Mouse (Mus musculus) forebrain, postnatal 0 days (tissue): ENCODE measurements around the gene Tnfrsf21. TPM values are rescaled to one million over a fixed set of nuclear protein-coding genes. Genes with fewer than 3 reads are reported as not detected.

Experiments used
- ATAC-seq: fragments of 200-750 bp; cut with Nextera tagmentation; 2 replicates; pipeline ENCODE4 v1.8.0; 2017; ENCODE audit warnings: mild to moderate bottlenecking, moderate library complexity
- DNase-seq: peaks from one replicate; pipeline ENCODE4 v3.0.0-alpha.2; 2015
- H3K27ac ChIP-seq: fragments of 300-500 bp; sonication (generic); 2 replicates; pipeline ENCODE4 v1.5.1; 2014; ENCODE audit warnings: low read depth, mild to moderate bottlenecking, antibody characterized with exemption, low read length, moderate library complexity, mixed read lengths
- H3K27me3 ChIP-seq: fragments of 300-500 bp; sonication (generic); 2 replicates; pipeline ENCODE4 v1.6.1; 2014; ENCODE audit warnings: mild to moderate bottlenecking, low read length, mixed read lengths; ENCODE audit not compliant: insufficient read depth
- H3K36me3 ChIP-seq: fragments of 300-500 bp; sonication (generic); 2 replicates; pipeline ENCODE4 v1.6.1; 2014; ENCODE audit warnings: mild to moderate bottlenecking, moderate library complexity; ENCODE audit not compliant: insufficient read depth
- H3K4me1 ChIP-seq: fragments of 300-500 bp; sonication (generic); 2 replicates; pipeline ENCODE4 v1.6.1; 2014; ENCODE audit warnings: antibody characterized with exemption; ENCODE audit not compliant: insufficient read depth
- H3K4me2 ChIP-seq: fragments of 300-500 bp; sonication (generic); 2 replicates; pipeline ENCODE4 v1.6.1; 2014; ENCODE audit warnings: low read depth, mild to moderate bottlenecking, moderate library complexity
- H3K4me3 ChIP-seq: fragments of 300-500 bp; sonication (generic); 2 replicates; pipeline ENCODE4 v1.5.1; 2014; ENCODE audit warnings: low read depth, low read length, mixed read lengths
- H3K9ac ChIP-seq: fragments of 300-500 bp; sonication (generic); 2 replicates; pipeline ENCODE4 v1.6.1; 2014; ENCODE audit warnings: mild to moderate bottlenecking
- H3K9me3 ChIP-seq: fragments of 300-500 bp; sonication (generic); 2 replicates; pipeline ENCODE4 v1.6.1; 2016; ENCODE audit warnings: low read length
- CTCF ChIP-seq: sonication (generic); IDR thresholded peaks from 2 replicates; pipeline ENCODE4 v1.5.1; 2016; ENCODE audit warnings: antibody characterized with exemption, control low read depth, low read depth
- WGBS: fragments of 180-500 bp; shearing (Covaris S2); extraction: QIAGEN DNeasy Blood & Tissue Kit; methylation state at CpG from one replicate; pipeline ENCODE4 v1.1.7; 2014; 5-methylcytosine and 5-hydroxymethylcytosine counted together
- polyA plus RNA-seq: library from polyadenylated mRNA; unstranded; fragments of >200 nt; fragmentation: Nextera tagmentation; extraction: Ambion mirVana; gene quantifications from 2 replicates; pipeline ENCODE4 v1.2.1, GENCODE M21; 2015
- total RNA-seq: library from RNA; depleted of rRNA; stranded (reverse); fragments of >200 nt; gene quantifications from 2 replicates; pipeline ENCODE4 v1.2.3, GENCODE M21; 2014

Gene Tnfrsf21
- total and polyA plus RNA-seq, 2 experiments from 2014 or later = 71.4 to 73.7 TPM

DNA sequence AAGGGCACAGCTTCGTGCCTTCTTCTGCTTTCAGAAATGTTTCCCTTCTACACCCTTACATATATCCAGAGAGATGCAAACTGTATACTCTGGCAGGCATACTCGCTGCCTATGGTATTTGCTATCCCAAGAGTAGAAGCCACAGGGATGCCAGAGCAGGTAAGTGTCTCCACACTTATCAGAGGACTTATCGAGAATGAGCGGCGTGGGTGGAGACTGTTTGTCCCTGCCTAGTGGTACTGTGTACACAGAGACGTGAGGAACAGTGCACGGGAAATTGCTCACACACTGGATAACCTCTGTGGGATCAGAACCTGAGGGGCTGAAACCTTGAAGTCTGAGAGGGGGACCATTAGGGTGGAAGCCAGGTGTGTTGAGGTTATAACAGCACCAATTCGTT is 59.6 kb downstream of the Tnfrsf21 start:
- no peak for DNase-seq
- Histone ChIP-seq H3K9ac (no peak overlapping the region), H3K9me3 (no peaks in the 10 kb centered on the region), H3K4me2 (no peak overlapping the region), H3K27ac (no peak overlapping the region), H3K4me1 (peaks cover 6% of the 10 kb centered on the region; the same call in 1 of the 2 replicates), H3K4me3 (no peak overlapping the region), H3K36me3 (no peaks in the 10 kb centered on the region), H3K27me3 (no peaks in the 10 kb centered on the region)
- no peak for TF ChIP-seq CTCF
- ATAC-seq = no peak
- WGBS = 87% methylated on average over 8 of the region's 8 CpGs

DNA sequence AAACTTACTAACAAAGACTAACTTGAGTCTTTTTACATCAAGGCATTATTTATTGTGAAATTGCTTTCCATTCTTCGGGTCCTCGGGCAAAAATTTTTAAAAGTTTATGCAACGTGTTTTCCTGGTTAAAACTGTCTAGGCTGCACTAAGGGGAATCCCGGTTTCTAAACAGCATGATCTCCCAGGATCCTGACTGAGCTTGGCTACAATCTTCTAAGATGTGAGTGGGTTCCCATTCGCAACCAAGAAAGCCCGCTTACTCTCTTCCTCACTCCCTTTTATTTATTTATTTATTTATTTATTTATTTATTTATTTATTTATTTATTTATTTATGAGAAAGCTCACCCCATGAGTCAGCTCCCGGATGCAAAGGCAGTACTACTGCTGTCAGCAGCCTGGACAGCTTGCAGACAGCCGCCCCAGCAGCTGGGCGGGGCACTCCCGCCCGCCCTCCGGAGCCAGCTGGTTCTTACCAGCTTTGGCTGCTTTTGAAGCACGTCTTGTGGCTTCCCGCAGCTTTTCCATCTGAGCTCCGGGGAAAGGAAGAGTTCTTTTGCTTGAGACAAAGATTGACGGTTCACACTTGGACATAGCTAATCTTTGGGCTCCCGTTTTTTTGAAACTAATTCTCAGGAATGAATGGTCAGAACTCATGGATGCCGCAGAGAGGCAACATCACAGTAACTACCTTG is 60.6 kb downstream of the Tnfrsf21 start:
- H3K27ac ChIP-seq = peak overlapping the region; percentile 52

DNA sequence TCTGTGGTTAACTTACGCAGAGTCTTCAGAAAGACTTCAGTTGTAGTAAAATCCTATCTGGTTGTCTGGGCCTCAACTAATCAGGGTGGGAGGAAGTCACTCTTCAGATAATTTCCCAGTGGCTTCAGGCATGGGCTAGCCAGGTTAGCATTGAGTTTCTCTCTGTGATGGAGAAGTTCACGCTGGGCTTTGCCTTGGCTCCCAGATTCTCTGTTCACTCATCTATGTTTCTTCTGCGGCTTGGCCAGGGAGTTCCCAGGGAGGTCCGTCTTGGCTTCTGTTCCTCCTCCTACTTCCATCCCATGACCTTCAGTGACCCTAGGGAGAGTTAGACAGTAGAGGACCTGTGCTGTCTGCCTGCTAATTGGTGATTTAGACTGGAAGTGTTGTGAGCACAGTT is 61.2 kb downstream of the Tnfrsf21 start:
- WGBS = 45% methylated on average over 4 of the region's 4 CpGs
- Histone ChIP-seq H3K27ac (peak overlapping the region; percentile 52), H3K9me3 (no peaks in the 10 kb centered on the region), H3K36me3 (no peaks in the 10 kb centered on the region), H3K4me1 (peaks cover 6% of the 10 kb centered on the region; the same call in 1 of the 2 replicates), H3K27me3 (no peaks in the 10 kb centered on the region), H3K4me2 (peak overlapping the region; percentile 23; the same call in 1 of the 2 replicates), H3K9ac (0 out of 2 replicates have a peak overlapping the region, but pooled peaks have one; percentile 25), H3K4me3 (no peak overlapping the region)
- TF ChIP-seq CTCF = no peak
- DNase-seq = no peak
- peak; percentile 4; the same call in 1 of the 2 replicates for ATAC-seq

More for the DNA sequence above, 60.6 kb downstream of the Tnfrsf21 start:
- ATAC-seq = peak; percentile 95
- 0 out of 2 replicates have a peak overlapping the region, but pooled peaks have one; percentile 25 for H3K9ac ChIP-seq
- 24% methylated on average over 18 of the region's 18 CpGs for WGBS
- no peaks in the 10 kb centered on the region for H3K9me3 ChIP-seq
- peak overlapping the region; percentile 23 for H3K4me2 ChIP-seq
- H3K4me3 ChIP-seq = no peak overlapping the region
- no peak for TF ChIP-seq CTCF
- H3K4me1 ChIP-seq = peaks cover 6% of the 10 kb centered on the region; the same call in 1 of the 2 replicates
- H3K36me3 ChIP-seq = no peaks in the 10 kb centered on the region
- no peaks in the 10 kb centered on the region for H3K27me3 ChIP-seq
- DNase-seq = peak; percentile 82

DNA sequence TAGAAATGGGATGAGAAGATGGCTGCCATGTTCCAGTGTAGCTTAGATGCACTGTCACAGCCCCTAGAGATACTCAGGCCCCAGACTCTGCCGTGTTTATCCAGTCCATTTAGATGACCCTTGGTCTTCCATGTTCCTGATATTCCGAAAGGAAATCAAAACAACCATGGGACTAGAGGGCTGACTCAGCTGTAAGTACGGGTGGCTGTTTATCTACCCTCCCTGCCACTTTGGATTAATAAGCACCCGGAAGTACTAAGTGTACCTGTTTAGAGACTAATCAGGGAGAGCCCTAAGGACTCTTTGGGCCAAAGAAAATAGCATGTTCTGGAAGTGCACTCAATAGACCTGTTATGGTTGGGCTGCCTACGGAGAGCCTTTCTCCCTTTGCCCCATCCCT is 64.9 kb downstream of the Tnfrsf21 start:
- Histone ChIP-seq H3K9me3 (no peaks in the 10 kb centered on the region), H3K4me2 (no peak overlapping the region), H3K36me3 (peaks cover 10% of the 10 kb centered on the region), H3K27ac (no peak overlapping the region), H3K4me3 (no peak overlapping the region), H3K9ac (no peak overlapping the region), H3K27me3 (no peaks in the 10 kb centered on the region), H3K4me1 (peaks cover 6% of the 10 kb centered on the region; the same call in 1 of the 2 replicates)
- no peak for TF ChIP-seq CTCF
- no peak for DNase-seq
- no peak for ATAC-seq
- WGBS = 95% methylated on average over 5 of the region's 5 CpGs

DNA sequence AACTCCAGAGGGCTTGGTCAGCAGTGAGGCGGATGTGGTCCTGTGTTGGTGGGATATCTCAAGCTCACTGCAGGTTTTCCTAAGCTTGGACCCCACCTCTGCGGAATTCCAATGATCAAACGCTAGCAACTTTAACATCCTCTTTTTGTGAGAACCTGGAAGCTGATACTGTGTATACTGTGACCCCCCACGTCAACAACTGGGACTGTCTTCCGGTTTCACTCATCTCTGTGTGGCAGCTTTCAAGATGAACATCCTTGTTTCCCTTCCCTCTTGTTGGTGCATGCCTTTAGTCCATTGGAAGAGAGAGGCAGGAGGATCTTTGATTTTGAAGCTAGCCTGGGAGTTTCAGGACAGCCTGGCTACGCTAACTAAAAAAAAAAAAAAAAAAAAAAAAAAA is 73.1 kb downstream of the Tnfrsf21 start:
- H3K4me2 ChIP-seq = no peak overlapping the region
- H3K4me1 ChIP-seq = no peaks in the 10 kb centered on the region
- no peaks in the 10 kb centered on the region for H3K27me3 ChIP-seq
- H3K27ac ChIP-seq = no peak overlapping the region
- H3K36me3 ChIP-seq = peaks cover 37% of the 10 kb centered on the region
- ATAC-seq = no peak
- WGBS = 92% methylated on average over 6 of the region's 6 CpGs
- H3K9ac ChIP-seq = no peak overlapping the region
- no peaks in the 10 kb centered on the region for H3K9me3 ChIP-seq
- H3K4me3 ChIP-seq = no peak overlapping the region
- no peak for TF ChIP-seq CTCF
- no peak for DNase-seq

DNA sequence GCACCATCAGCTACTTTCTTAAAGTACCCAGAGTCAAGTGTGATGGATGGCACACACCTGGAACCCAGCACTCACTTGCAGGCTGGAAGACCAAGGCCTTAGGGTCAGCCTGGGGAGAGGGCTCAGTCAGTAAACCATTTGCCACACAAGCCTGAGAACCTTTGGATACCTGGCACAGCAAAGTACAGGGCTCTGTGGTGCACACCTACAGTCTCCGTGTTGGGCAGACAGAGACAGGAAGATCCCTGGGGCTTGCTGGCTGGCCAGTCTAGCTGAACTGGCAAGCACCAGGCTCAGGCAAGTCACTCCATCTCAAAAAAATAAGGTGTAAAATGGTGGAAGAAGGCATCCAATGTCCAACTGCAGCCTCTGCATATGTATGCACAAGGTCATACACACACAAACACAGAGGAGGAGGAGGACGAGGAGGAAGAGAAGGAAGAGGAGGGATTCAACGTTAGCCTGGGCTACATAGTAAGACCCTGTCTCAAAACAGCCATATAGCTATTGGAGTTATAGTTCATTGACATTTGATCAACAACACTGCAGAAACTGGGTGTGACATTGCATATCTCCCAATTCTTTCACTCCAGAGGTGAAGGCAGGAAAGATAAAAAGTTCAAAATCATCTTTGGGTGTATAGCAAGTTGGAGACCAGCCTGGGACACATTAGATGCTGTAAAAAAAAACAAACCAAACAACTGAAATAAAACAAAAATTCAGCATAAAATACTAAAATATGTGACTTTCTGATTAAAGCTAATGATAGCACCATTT is 74.8 kb downstream of the Tnfrsf21 start:
- Histone ChIP-seq H3K27me3 (no peaks in the 10 kb centered on the region), H3K36me3 (peaks cover 28% of the 10 kb centered on the region), H3K4me1 (no peaks in the 10 kb centered on the region), H3K4me2 (no peak overlapping the region), H3K27ac (no peak overlapping the region), H3K4me3 (no peak overlapping the region), H3K9ac (no peak overlapping the region), H3K9me3 (no peaks in the 10 kb centered on the region)
- TF ChIP-seq CTCF = no peak
- no peak for ATAC-seq
- no peak for DNase-seq
- 95% methylated on average over 3 of the region's 3 CpGs for WGBS
